Mouse (Mus musculus): Measurements from ENCODE around the gene Slc47a2. TPM values are rescaled to one million over a fixed set of nuclear protein-coding genes. Genes with fewer than 3 reads are reported as not detected.

Gene Slc47a2
- polyA plus RNA-seq, 1 experiment, result 0.01 TPM

DNA sequence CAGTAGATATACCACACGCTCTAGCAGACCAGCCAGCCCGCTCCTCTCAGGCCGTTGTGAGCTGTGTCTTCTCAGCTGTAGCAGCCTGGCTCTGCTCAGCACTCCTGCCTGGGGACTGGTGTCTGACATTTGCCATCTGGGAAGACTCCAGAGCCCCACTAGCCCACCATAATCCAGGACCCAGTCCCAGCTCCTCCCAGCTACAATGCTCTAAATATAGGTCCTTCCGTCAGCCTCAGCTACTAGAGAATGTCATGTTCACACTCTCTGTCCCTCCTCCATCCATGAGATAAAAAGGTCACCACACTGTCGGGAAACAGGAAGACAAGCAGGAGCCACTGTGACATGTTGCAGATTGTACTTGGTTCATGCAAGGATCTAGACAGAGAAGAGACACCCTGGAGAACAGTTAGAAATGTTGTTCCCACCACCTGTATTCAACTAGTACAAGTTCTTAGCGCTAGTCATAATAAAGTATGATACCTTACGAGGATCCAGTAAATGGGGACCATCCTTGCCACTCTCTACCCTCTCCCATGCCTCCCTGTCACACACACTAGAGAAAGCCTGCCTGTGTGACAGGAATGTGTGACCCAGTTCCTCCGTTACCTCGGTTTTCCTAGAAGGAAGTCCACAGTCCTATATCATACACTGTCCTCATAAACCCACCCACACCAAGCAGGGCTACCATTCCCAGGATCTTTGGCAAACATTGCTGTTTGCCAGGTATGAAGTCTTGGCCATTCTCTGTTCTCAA, 24.0 kb upstream of the Slc47a2 start:
- TF ChIP-seq POLR2A (IDR thresholded peaks at IDR 0.05; ENCODE audit: insufficient read length, low read depth) (no peak), CEBPB (IDR thresholded peaks at IDR 0.05; ENCODE audit: insufficient read depth, poor library complexity, severe bottlenecking) (no peak)
- no peak overlapping the region for H3K4me2 ChIP-seq (ENCODE audit: low read depth)

DNA sequence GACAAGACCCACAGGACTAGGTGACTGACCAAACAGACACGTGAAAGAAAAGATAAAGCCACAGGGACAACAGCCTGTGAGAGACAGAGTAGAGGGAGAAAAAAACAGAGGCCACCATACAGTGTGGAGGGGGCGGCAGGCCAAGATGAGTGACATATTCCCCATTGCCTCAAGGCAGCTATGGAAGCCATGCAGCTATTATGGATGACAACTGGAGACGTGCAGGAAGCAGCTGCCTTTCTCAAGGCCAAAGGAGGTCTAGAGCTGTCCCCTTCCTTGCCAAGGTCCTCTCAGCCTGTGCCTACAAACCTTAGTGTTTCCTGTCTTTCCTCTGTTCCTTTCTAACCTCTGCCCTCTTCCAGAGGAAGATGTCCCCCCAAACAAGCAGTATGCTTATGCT, 23.3 kb upstream of the Slc47a2 start:
- no peaks in the 10 kb centered on the region for H3K36me3 ChIP-seq (ENCODE audit: control insufficient read depth, insufficient read depth)
- no peak overlapping the region for H3K4me2 ChIP-seq (ENCODE audit: low read depth)
- H3K79me2 ChIP-seq (ENCODE audit: control insufficient read depth, insufficient read depth), result no peaks in the 10 kb centered on the region
- no peak overlapping the region for H3K4me3 ChIP-seq
- TF ChIP-seq MYOD1 (IDR thresholded peaks at IDR 0.05; ENCODE audit: control insufficient read depth in 1 of 3, insufficient read length in 2 of 3, low read depth in 2 of 3), result peak in 1 of 3 experiments; percentile 1
- TF ChIP-seq MAX (IDR thresholded peaks at IDR 0.05; ENCODE audit: low read depth), result no peak
- no peak overlapping the region for H3ac ChIP-seq (ENCODE audit: control insufficient read depth, insufficient read length)
- H3K27me3 ChIP-seq (ENCODE audit: control insufficient read depth, insufficient read depth, insufficient read length), result peaks cover 33% of the 10 kb centered on the region

More for the DNA sequence above, 24.0 kb upstream of the Slc47a2 start:
- H3K79me2 ChIP-seq (ENCODE audit: control insufficient read depth, insufficient read depth), result no peaks in the 10 kb centered on the region
- H3K4me3 ChIP-seq, result no peak overlapping the region
- H3K27me3 ChIP-seq (ENCODE audit: control insufficient read depth, insufficient read depth, insufficient read length), result peaks cover 35% of the 10 kb centered on the region
- H3ac ChIP-seq (ENCODE audit: control insufficient read depth, insufficient read length), result no peak overlapping the region
- no peaks in the 10 kb centered on the region for H3K36me3 ChIP-seq (ENCODE audit: control insufficient read depth, insufficient read depth)

GRCm38 (mm10) chr11:61364096-61364495, 21.4 kb upstream of the Slc47a2 start:
- peaks cover 22% of the 10 kb centered on the region for H3K27me3 ChIP-seq (ENCODE audit: control insufficient read depth, insufficient read depth, insufficient read length)

GRCm38 (mm10) chr11:61361515-61362190, 19.0 kb upstream of the Slc47a2 start:
- Histone ChIP-seq H3K4me3 (no peak overlapping the region), H3K4me2 (ENCODE audit: low read depth) (no peak overlapping the region), H3K27me3 (ENCODE audit: control insufficient read depth, insufficient read depth, insufficient read length) (peaks cover 16% of the 10 kb centered on the region), H3K79me2 (ENCODE audit: control insufficient read depth, insufficient read depth) (no peaks in the 10 kb centered on the region), H3ac (ENCODE audit: control insufficient read depth, insufficient read length) (no peak overlapping the region), H3K36me3 (ENCODE audit: control insufficient read depth, insufficient read depth) (no peaks in the 10 kb centered on the region)
- TF ChIP-seq CEBPB (IDR thresholded peaks at IDR 0.05; ENCODE audit: insufficient read depth, poor library complexity, severe bottlenecking), result no peak
- no peak for TF ChIP-seq E2F4 (IDR thresholded peaks at IDR 0.05; ENCODE audit: insufficient read depth)
- TF ChIP-seq REST (IDR thresholded peaks at IDR 0.05; ENCODE audit: insufficient read depth, insufficient read length), result no peak
- no peak for TF ChIP-seq USF1 (IDR thresholded peaks at IDR 0.05; ENCODE audit: low read depth)
- no peak for TF ChIP-seq TCF3 (IDR thresholded peaks at IDR 0.05; ENCODE audit: insufficient read length, low read depth)
- TF ChIP-seq POLR2A (IDR thresholded peaks at IDR 0.05; ENCODE audit: insufficient read length, low read depth), result no peak
- TF ChIP-seq MYOG (IDR thresholded peaks at IDR 0.05; ENCODE audit: control insufficient read depth in 1 of 3, insufficient read depth in 1 of 3, insufficient read length in 2 of 3, low read depth in 2 of 3), result no peak

More at GRCm38 (mm10) chr11:61364096-61364495, 21.4 kb upstream of the Slc47a2 start:
- Histone ChIP-seq H3K79me2 (ENCODE audit: control insufficient read depth, insufficient read depth) (no peaks in the 10 kb centered on the region), H3ac (ENCODE audit: control insufficient read depth, insufficient read length) (no peak overlapping the region), H3K36me3 (ENCODE audit: control insufficient read depth, insufficient read depth) (no peaks in the 10 kb centered on the region), H3K4me2 (ENCODE audit: low read depth) (no peak overlapping the region), H3K4me3 (no peak overlapping the region)
- TF ChIP-seq USF1 (IDR thresholded peaks at IDR 0.05; ENCODE audit: low read depth) (no peak), TCF3 (IDR thresholded peaks at IDR 0.05; ENCODE audit: insufficient read length, low read depth) (no peak), POLR2AphosphoS2 (IDR thresholded peaks at IDR 0.05; ENCODE audit: insufficient read length, low read depth) (no peak), REST (IDR thresholded peaks at IDR 0.05; ENCODE audit: insufficient read depth, insufficient read length) (no peak), TCF12 (IDR thresholded peaks at IDR 0.05; ENCODE audit: insufficient read depth, poor library complexity, severe bottlenecking) (no peak), E2F4 (IDR thresholded peaks at IDR 0.05; ENCODE audit: insufficient read depth) (no peak), SRF (IDR thresholded peaks at IDR 0.05; ENCODE audit: control insufficient read depth, insufficient read length, low read depth) (no peak), MAX (IDR thresholded peaks at IDR 0.05; ENCODE audit: low read depth) (no peak), MYOD1 (IDR thresholded peaks at IDR 0.05; ENCODE audit: control insufficient read depth in 1 of 3, insufficient read length in 2 of 3, low read depth in 2 of 3) (no peak), CEBPB (IDR thresholded peaks at IDR 0.05; ENCODE audit: insufficient read depth, poor library complexity, severe bottlenecking) (no peak), MYOG (IDR thresholded peaks at IDR 0.05; ENCODE audit: control insufficient read depth in 1 of 3, insufficient read depth in 1 of 3, insufficient read length in 2 of 3, low read depth in 2 of 3) (no peak), POLR2A (IDR thresholded peaks at IDR 0.05; ENCODE audit: insufficient read length, low read depth) (no peak)

DNA sequence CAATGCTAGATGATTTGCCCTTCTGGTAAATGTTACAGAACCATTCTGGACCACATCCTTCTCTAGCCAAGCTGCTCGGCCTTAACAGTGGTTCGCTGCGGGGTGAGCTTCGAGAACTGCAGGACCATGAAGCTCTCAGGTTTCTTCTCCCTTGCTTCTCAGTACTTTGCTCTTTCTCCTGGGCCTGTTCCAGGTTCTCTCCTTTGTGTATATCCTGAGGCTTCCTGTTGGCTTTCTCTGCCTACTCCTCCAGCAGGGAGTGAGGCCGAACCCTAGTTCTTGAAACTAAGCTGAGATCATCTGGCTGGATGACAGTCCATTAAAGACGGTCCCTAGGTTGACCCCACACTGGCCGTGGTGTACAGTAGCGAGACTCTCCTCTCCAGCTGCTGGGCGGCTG, 13.9 kb upstream of the Slc47a2 start:
- Histone ChIP-seq H3K36me3 (ENCODE audit: control insufficient read depth, insufficient read depth) (no peaks in the 10 kb centered on the region), H3K79me2 (ENCODE audit: control insufficient read depth, insufficient read depth) (no peaks in the 10 kb centered on the region), H3K4me2 (ENCODE audit: low read depth) (no peak overlapping the region), H3K4me3 (no peak overlapping the region), H3K27me3 (ENCODE audit: control insufficient read depth, insufficient read depth, insufficient read length) (peaks cover 19% of the 10 kb centered on the region), H3ac (ENCODE audit: control insufficient read depth, insufficient read length) (no peak overlapping the region)
- TF ChIP-seq POLR2A (IDR thresholded peaks at IDR 0.05; ENCODE audit: insufficient read length, low read depth) (no peak), MYOD1 (IDR thresholded peaks at IDR 0.05; ENCODE audit: control insufficient read depth in 1 of 3, insufficient read length in 2 of 3, low read depth in 2 of 3) (no peak), MAX (IDR thresholded peaks at IDR 0.05; ENCODE audit: low read depth) (no peak), POLR2AphosphoS2 (IDR thresholded peaks at IDR 0.05; ENCODE audit: insufficient read length, low read depth) (no peak), E2F4 (IDR thresholded peaks at IDR 0.05; ENCODE audit: insufficient read depth) (no peak), TCF3 (IDR thresholded peaks at IDR 0.05; ENCODE audit: insufficient read length, low read depth) (no peak), USF1 (IDR thresholded peaks at IDR 0.05; ENCODE audit: low read depth) (no peak), CEBPB (IDR thresholded peaks at IDR 0.05; ENCODE audit: insufficient read depth, poor library complexity, severe bottlenecking) (no peak), MYOG (IDR thresholded peaks at IDR 0.05; ENCODE audit: control insufficient read depth in 1 of 3, insufficient read depth in 1 of 3, insufficient read length in 2 of 3, low read depth in 2 of 3) (no peak), SRF (IDR thresholded peaks at IDR 0.05; ENCODE audit: control insufficient read depth, insufficient read length, low read depth) (no peak), REST (IDR thresholded peaks at IDR 0.05; ENCODE audit: insufficient read depth, insufficient read length) (no peak), TCF12 (IDR thresholded peaks at IDR 0.05; ENCODE audit: insufficient read depth, poor library complexity, severe bottlenecking) (no peak)

Data from myocyte (in vitro differentiated cells).